Mouse (Mus musculus): ENCODE results near the gene Grin2d. TPM values are rescaled to one million over a fixed set of nuclear protein-coding genes. Genes with fewer than 3 reads are reported as not detected.

Gene Grin2d
- polyA plus RNA-seq, 1 experiment from 2014 or later, result 0.49 TPM

GRCm38 (mm10) chr7:45833924-45834323 is 44.3 kb downstream of the Grin2d start:
- Histone ChIP-seq H3K4me3 (replicated peaks) (peak overlapping the region; percentile 46), H3K36me3 (no peaks in the 10 kb centered on the region), H3K4me2 (replicated peaks) (peak overlapping the region; percentile 80), H3K4me1 (replicated peaks) (peaks cover 26% of the 10 kb centered on the region), H3K27ac (no peak overlapping the region), H3K9ac (peak overlapping the region; percentile 44; the same call in 1 of the 2 replicates), H3K27me3 (replicated peaks) (peaks cover 45% of the 10 kb centered on the region), H3K9me3 (no peaks in the 10 kb centered on the region)
- 6% methylated on average over 25 of the region's 31 CpGs for WGBS
- ATAC-seq, result no peak

- Histone ChIP-seq H3K27me3 (replicated peaks) (peaks cover 45% of the 10 kb centered on the region), H3K4me1 (replicated peaks) (peaks cover 26% of the 10 kb centered on the region), H3K4me3 (replicated peaks) (peak overlapping the region; percentile 46), H3K27ac (no peak overlapping the region), H3K9ac (peak overlapping the region; percentile 44), H3K36me3 (0 out of 2 replicates have a peak, but pooled peaks cover under 1% of the 10 kb centered on the region), H3K4me2 (replicated peaks) (peak overlapping the region; percentile 80), H3K9me3 (no peaks in the 10 kb centered on the region)
- WGBS, result under 1% methylated on average over 77 of the region's 86 CpGs
- ATAC-seq, result peak; percentile 21
These were observed 44.9 kb downstream of the Grin2d start for GRCm38 (mm10) chr7:45833148-45833790.

DNA sequence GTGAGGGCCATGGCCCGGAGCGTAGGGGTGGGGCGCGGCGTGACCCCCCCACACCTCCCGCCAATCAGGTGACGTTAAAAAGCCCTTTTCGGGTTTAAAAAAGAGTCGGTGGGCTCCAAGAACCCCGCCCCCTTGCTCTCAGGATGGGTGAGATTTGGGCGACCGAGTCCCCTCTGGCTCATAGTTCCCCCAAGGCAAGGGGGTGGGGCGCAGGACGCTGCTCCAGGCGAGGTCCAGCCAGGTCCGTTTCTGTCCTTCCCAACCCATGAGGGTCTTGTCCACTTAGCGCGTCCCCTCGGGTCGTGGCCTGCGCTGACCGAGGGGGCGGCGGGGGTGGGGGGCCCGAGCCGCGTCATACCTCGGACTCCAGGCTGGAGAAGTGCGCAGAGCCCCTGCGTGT is 45.8 kb downstream of the Grin2d start:
- H3K4me2 ChIP-seq (replicated peaks), result peak overlapping the region; percentile 80
- no peak overlapping the region for H3K27ac ChIP-seq
- peaks cover 26% of the 10 kb centered on the region for H3K4me1 ChIP-seq (replicated peaks)
- H3K27me3 ChIP-seq (replicated peaks), result peaks cover 45% of the 10 kb centered on the region
- no peak for ATAC-seq
- H3K4me3 ChIP-seq (replicated peaks), result peak overlapping the region; percentile 46
- H3K9ac ChIP-seq, result 0 out of 2 replicates have a peak overlapping the region, but pooled peaks have one; percentile 44
- H3K36me3 ChIP-seq, result peaks cover 9% of the 10 kb centered on the region
- H3K9me3 ChIP-seq, result no peaks in the 10 kb centered on the region
- 9% methylated on average over 30 of the region's 30 CpGs for WGBS

DNA sequence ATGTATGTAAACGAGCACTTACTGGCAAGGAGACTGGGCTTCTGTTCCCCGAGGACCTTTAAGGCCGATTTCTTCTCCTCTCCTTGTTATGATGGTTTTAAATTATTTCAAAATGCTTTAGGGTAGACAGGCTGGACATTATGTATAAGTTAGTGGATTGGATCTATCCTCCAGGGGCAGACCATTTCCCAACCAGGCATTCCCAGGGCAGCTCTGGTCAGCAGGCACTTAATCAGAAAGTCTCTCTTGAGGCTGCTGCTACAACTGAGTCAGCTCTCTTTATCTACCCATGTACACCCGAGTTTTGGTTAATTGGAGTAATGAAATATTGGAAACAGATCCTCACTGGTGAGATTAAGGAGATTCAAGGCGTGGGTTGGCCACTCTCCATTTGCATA is 47.1 kb downstream of the Grin2d start:
- Histone ChIP-seq H3K27ac (no peak overlapping the region), H3K4me3 (replicated peaks) (peak overlapping the region; percentile 80), H3K4me2 (replicated peaks) (peak overlapping the region; percentile 67), H3K9me3 (no peaks in the 10 kb centered on the region), H3K9ac (peak overlapping the region; percentile 63; the same call in 1 of the 2 replicates), H3K4me1 (replicated peaks) (peaks cover 26% of the 10 kb centered on the region), H3K36me3 (peaks cover 22% of the 10 kb centered on the region), H3K27me3 (replicated peaks) (peaks cover 45% of the 10 kb centered on the region)
- WGBS, result 26% methylated on average over 5 of the region's 5 CpGs
- peak; percentile 13; the same call in 1 of the 2 replicates for ATAC-seq

GRCm38 (mm10) chr7:45830427-45831127 is 47.6 kb downstream of the Grin2d start, which contains the start of gene Grwd1:
Grwd1 (minus strand) TSS chr7:45830944.
- H3K4me2 ChIP-seq (replicated peaks), result peak within 1 kb of the TSS; percentile 67
- peak within 1 kb of the TSS; percentile 80 for H3K4me3 ChIP-seq (replicated peaks)
- under 1% methylated on average over 35 of the region's 35 CpGs for WGBS
- H3K27ac ChIP-seq, result peak within 1 kb of the TSS; percentile 18; the same call in 1 of the 2 replicates
- peak within 1 kb of the TSS; percentile 63 for H3K9ac ChIP-seq
- ATAC-seq, result peak; percentile 91
- peaks cover 27% of the 10 kb centered on the region for H3K36me3 ChIP-seq
- peaks cover 42% of the 10 kb centered on the region for H3K27me3 ChIP-seq (replicated peaks)
- H3K9me3 ChIP-seq, result no peaks in the 10 kb centered on the region
- peaks cover 26% of the 10 kb centered on the region for H3K4me1 ChIP-seq (replicated peaks)

DNA sequence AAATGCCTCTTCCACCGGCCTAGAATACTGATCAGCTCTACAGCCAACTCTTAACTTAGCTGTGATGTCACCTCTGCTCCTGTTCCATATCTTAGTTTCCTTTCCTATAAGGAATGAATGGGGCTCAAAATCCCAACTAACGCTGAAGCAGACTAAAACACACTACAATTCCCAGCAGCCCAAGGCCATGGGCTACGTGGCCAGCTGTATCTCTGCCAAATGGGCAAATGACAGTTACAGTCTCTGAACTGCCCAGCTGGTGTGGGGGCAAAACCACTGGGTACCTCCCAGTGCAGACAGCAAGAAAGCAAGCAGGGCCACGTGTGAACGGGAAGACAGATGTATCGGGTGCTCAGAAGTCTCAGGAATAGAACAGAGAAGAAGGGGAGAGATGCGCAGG is 51.5 kb downstream of the Grin2d start:
- peaks cover 5% of the 10 kb centered on the region for H3K27me3 ChIP-seq (replicated peaks)
- no peak overlapping the region for H3K27ac ChIP-seq
- WGBS, result 92% methylated on average over 7 of the region's 7 CpGs
- peaks cover 10% of the 10 kb centered on the region for H3K4me1 ChIP-seq (replicated peaks)
- no peak overlapping the region for H3K4me3 ChIP-seq (replicated peaks)
- no peaks in the 10 kb centered on the region for H3K9me3 ChIP-seq
- H3K36me3 ChIP-seq, result peaks cover 47% of the 10 kb centered on the region
- no peak overlapping the region for H3K9ac ChIP-seq
- no peak for ATAC-seq
- no peak overlapping the region for H3K4me2 ChIP-seq (replicated peaks)

- H3K9ac ChIP-seq, result no peak within 1 kb of the TSS
- H3K36me3 ChIP-seq, result peaks cover 47% of the 10 kb centered on the region
- ATAC-seq, result no peak
- H3K27me3 ChIP-seq (replicated peaks), result no peaks in the 10 kb centered on the region
- H3K4me2 ChIP-seq (replicated peaks), result no peak within 1 kb of the TSS
- no peak within 1 kb of the TSS for H3K4me3 ChIP-seq (replicated peaks)
- no peaks in the 10 kb centered on the region for H3K9me3 ChIP-seq
- H3K4me1 ChIP-seq (replicated peaks), result peaks cover 7% of the 10 kb centered on the region; the same call in 1 of the 2 replicates
- 62% methylated on average over 7 of the region's 7 CpGs for WGBS
- H3K27ac ChIP-seq, result no peak within 1 kb of the TSS
These were observed 53.6 kb downstream of the Grin2d start, which contains the start of gene Kcnj14 for GRCm38 (mm10) chr7:45824598-45824997. Kcnj14 (minus strand) TSS chr7:45824782.

DNA sequence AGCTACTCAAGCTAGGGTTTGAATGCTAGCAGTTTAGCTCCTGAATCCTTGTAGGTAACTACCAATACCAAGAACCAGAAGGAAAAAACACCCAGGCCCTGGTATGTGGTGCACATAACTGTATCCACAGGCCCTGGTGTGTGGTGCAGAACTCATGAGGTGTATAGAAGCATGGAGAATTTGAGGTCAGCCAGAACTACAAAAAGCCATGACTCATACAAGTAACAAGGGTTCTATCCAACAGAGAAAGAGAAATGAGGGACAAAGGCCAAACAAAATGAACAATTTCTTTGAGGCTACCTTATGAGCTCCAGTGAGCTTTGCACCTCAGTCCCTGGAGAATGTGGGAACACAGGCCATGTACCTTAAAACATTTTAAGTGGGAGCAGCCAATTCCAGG is 57.3 kb downstream of the Grin2d start:
- no peak overlapping the region for H3K4me2 ChIP-seq (replicated peaks)
- no peak overlapping the region for H3K9ac ChIP-seq
- ATAC-seq, result no peak
- H3K9me3 ChIP-seq, result no peaks in the 10 kb centered on the region
- H3K4me1 ChIP-seq (replicated peaks), result peaks cover 4% of the 10 kb centered on the region; the same call in 1 of the 2 replicates
- H3K4me3 ChIP-seq (replicated peaks), result no peak overlapping the region
- no peaks in the 10 kb centered on the region for H3K27me3 ChIP-seq (replicated peaks)
- peaks cover 23% of the 10 kb centered on the region for H3K36me3 ChIP-seq
- H3K27ac ChIP-seq, result no peak overlapping the region

DNA sequence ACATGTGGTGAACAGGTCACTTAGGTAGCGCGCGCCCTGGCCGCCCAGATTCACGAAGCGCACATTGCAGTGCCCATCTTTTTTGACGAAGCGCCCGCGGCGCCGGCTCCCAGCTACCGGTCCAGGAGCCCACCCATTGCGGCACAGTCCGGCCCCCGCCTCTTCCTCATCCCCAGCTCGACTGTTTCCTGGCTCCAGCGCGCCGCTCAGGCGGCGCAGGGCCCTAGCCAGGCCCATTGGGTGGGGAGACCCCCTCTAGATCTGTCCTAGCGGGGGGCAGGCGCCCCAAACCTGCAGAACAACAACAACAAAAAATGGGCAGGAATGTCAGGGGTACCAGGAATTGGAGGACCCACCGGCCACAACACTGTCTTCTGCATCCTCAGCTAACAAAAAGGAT is 58.3 kb downstream of the Grin2d start:
- H3K4me1 ChIP-seq (replicated peaks), result peaks cover 11% of the 10 kb centered on the region; the same call in 1 of the 2 replicates
- ATAC-seq, result 0 out of 2 replicates have a peak, but pooled peaks have one; percentile 27
- H3K27ac ChIP-seq, result no peak overlapping the region
- H3K27me3 ChIP-seq (replicated peaks), result no peaks in the 10 kb centered on the region
- WGBS, result 15% methylated on average over 25 of the region's 25 CpGs
- H3K9me3 ChIP-seq, result no peaks in the 10 kb centered on the region
- no peak overlapping the region for H3K9ac ChIP-seq
- peaks cover 13% of the 10 kb centered on the region; the same call in 1 of the 2 replicates for H3K36me3 ChIP-seq
- peak overlapping the region; percentile 9; the same call in 1 of the 2 replicates for H3K4me3 ChIP-seq (replicated peaks)
- peak overlapping the region; percentile 48 for H3K4me2 ChIP-seq (replicated peaks)

GRCm38 (mm10) chr7:45815984-45816351 is 62.2 kb downstream of the Grin2d start:
- Histone ChIP-seq H3K27me3 (replicated peaks) (no peaks in the 10 kb centered on the region), H3K27ac (no peak overlapping the region), H3K36me3 (peaks cover 20% of the 10 kb centered on the region), H3K4me3 (replicated peaks) (no peak overlapping the region), H3K9ac (no peak overlapping the region), H3K4me2 (replicated peaks) (no peak overlapping the region), H3K9me3 (no peaks in the 10 kb centered on the region), H3K4me1 (replicated peaks) (peaks cover 29% of the 10 kb centered on the region)
- 64% methylated on average over 2 of the region's 2 CpGs for WGBS
- ATAC-seq, result no peak

DNA sequence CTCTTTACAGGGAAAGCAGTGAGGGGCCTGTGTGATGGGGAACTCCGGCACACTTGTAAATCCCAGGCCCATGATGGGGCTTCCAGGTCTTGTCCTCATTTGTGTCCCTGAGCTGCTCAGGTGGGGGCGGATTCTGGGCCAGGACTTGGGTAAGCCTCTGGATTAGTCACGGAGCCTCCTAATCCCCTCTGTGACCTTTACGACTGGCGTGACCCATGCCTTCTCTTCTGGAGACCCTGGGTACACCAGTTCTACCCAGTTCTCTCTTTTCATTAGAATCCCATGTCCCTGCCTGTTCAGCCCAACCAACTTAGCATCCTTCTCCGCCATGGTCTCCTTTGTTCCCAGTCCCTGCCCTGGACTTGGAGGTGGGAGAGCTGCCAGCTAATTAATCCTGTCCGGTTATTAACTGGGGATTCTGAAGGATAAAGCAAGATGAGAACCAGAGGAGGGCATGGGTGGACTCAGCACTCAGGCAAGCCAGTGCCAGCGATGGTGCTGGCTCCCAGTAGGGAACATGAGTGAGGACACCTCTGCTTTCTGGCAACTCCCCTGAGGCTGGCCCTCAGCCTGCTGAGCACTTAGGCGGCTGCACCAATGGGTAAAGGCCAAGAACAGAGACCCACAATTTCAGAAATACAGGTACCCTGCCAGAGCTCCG is 62.7 kb downstream of the Grin2d start:
- Histone ChIP-seq H3K36me3 (peaks cover 25% of the 10 kb centered on the region), H3K9me3 (no peaks in the 10 kb centered on the region), H3K4me3 (replicated peaks) (no peak overlapping the region), H3K4me1 (replicated peaks) (peaks cover 29% of the 10 kb centered on the region), H3K27me3 (replicated peaks) (no peaks in the 10 kb centered on the region), H3K27ac (no peak overlapping the region), H3K4me2 (replicated peaks) (0 out of 2 replicates have a peak overlapping the region, but pooled peaks have one; percentile 62), H3K9ac (no peak overlapping the region)
- 65% methylated on average over 10 of the region's 10 CpGs for WGBS
- no peak for ATAC-seq

- Histone ChIP-seq H3K9ac (no peak overlapping the region), H3K9me3 (no peaks in the 10 kb centered on the region), H3K36me3 (peaks cover 30% of the 10 kb centered on the region), H3K27ac (no peak overlapping the region), H3K4me2 (replicated peaks) (peak overlapping the region; percentile 62), H3K4me1 (replicated peaks) (peaks cover 27% of the 10 kb centered on the region), H3K27me3 (replicated peaks) (no peaks in the 10 kb centered on the region), H3K4me3 (replicated peaks) (peak overlapping the region; percentile 27)
- 4% methylated on average over 5 of the region's 5 CpGs for WGBS
- ATAC-seq, result no peak
These were observed 63.3 kb downstream of the Grin2d start for GRCm38 (mm10) chr7:45814841-45815240.

Data from intestine, embryonic 15.5 days (tissue).